Mouse (Mus musculus): Measurements from ENCODE around the gene Igf1.

DNA sequence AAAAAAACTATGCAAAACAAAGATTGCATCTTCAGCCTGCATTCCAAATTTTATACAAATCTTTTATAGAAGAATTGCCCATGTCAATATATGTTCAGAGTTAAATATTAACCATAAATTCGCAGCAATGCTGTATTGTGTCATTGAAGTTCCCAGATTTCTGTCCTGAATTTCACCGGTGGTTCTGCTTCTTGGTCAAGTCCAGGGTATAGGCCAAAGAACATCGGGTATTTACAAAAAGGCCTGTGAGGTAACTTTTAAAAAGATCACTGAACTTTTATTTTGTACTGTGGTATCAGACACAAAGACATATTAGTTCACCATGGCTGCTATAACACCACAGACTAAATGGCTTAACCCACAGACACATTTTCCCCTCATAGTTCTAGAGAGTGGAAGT, 57.7 kb downstream of the Igf1 start:
- no peak for TF ChIP-seq CTCF (conservative IDR thresholded peaks at IDR 0.05; ENCODE audit: low read length)
- TF ChIP-seq NANOG (IDR thresholded peaks at IDR 0.05; ENCODE audit: borderline replicate concordance, low read length), result no peak
- TF ChIP-seq POU5F1 (IDR thresholded peaks at IDR 0.05; ENCODE audit: borderline replicate concordance, low read length), result no peak

Data from E14TG2a.4 (cell line).